Mouse (Mus musculus) testis, adult 2 months (tissue): Measurements from ENCODE around the gene Leo1.

Experiments
- CTCF ChIP-seq: fragments of 200-500 bp; IDR thresholded peaks from 2 replicates; pipeline ENCODE4 v1.5.1; 2012; ENCODE audit warnings: low read depth, mild to moderate bottlenecking, inconsistent platforms, low read length, moderate library complexity; ENCODE audit not compliant: control insufficient read depth, insufficient read depth, insufficient replicate concordance
- POLR2A ChIP-seq: fragments of 200-500 bp; IDR thresholded peaks from 2 replicates; pipeline ENCODE4 v1.6.1; 2012; ENCODE audit warnings: low read depth, mild to moderate bottlenecking, inconsistent platforms, low read length, moderate library complexity; ENCODE audit not compliant: control insufficient read depth

GRCm38 (mm10) chr9:75498571-75498970 lies 57.2 kb downstream of the Leo1 start:
- TF ChIP-seq POLR2A (no peak), CTCF (no peak)
